Mouse (Mus musculus) midbrain, postnatal 0 days (tissue): ENCODE data around the gene Grip1. TPM values are rescaled to one million over a fixed set of nuclear protein-coding genes. Genes with fewer than 3 reads are reported as not detected.
A peak's percentile ranks its signal among the peaks of the same experiment; 100 is the strongest.

Experiments
- ATAC-seq: fragments of 200-750 bp; cut with Nextera tagmentation; 2 replicates; pipeline ENCODE4 v1.8.0; 2017; ENCODE audit warnings: moderate number of reproducible peaks, mild to moderate bottlenecking, moderate TSS enrichment, moderate library complexity; ENCODE audit not compliant: low FRiP score
- DNase-seq: peaks from one replicate; pipeline ENCODE4 v3.0.0-alpha.2; 2015; ENCODE audit warnings: low spot score
- H3K27ac ChIP-seq: fragments of 300-500 bp; sonication (generic); 2 replicates; pipeline ENCODE4 v1.5.1; 2014; ENCODE audit warnings: low read depth, mild to moderate bottlenecking, low read length, mixed read lengths
- H3K27me3 ChIP-seq: fragments of 300-500 bp; sonication (generic); 2 replicates; pipeline ENCODE4 v1.6.1; 2014; ENCODE audit warnings: low read length, control low read depth, mixed read lengths; ENCODE audit not compliant: insufficient read depth
- H3K36me3 ChIP-seq: fragments of 300-500 bp; sonication (generic); 2 replicates; pipeline ENCODE4 v1.6.1; 2014; ENCODE audit warnings: low read length, control low read depth, mixed read lengths; ENCODE audit not compliant: insufficient read depth
- H3K4me1 ChIP-seq: fragments of 300-500 bp; sonication (generic); 2 replicates; pipeline ENCODE4 v1.6.1; 2014; ENCODE audit warnings: mild to moderate bottlenecking, control low read depth, antibody characterized with exemption, low read length, mixed read lengths; ENCODE audit not compliant: insufficient read depth
- H3K4me2 ChIP-seq: fragments of 300-500 bp; sonication (generic); 2 replicates; pipeline ENCODE4 v1.6.1; 2014; ENCODE audit warnings: low read depth, mild to moderate bottlenecking, low read length, mixed read lengths; ENCODE audit not compliant: poor library complexity, severe bottlenecking
- H3K4me3 ChIP-seq: fragments of 300-500 bp; sonication (generic); 2 replicates; pipeline ENCODE4 v1.5.1; 2014; ENCODE audit warnings: low read depth, mild to moderate bottlenecking, low read length, moderate library complexity
- H3K9ac ChIP-seq: fragments of 300-500 bp; sonication (generic); replicated peaks from 2 replicates; pipeline ENCODE4 v1.6.1; 2014; ENCODE audit warnings: mild to moderate bottlenecking, low read length, moderate library complexity, mixed read lengths; ENCODE audit not compliant: poor library complexity, severe bottlenecking
- H3K9me3 ChIP-seq: fragments of 300-500 bp; sonication (generic); 2 replicates; pipeline ENCODE4 v1.6.1; 2016; ENCODE audit warnings: low read length, control low read depth
- CTCF ChIP-seq: IDR thresholded peaks from 2 replicates; pipeline ENCODE4 v1.5.1; 2016; ENCODE audit warnings: antibody characterized with exemption, mild to moderate bottlenecking
- WGBS: fragments of 180-500 bp; shearing (Covaris S2); extraction: QIAGEN DNeasy Blood & Tissue Kit; methylation state at CpG from one replicate; pipeline ENCODE4 v1.1.7; 2014; 5-methylcytosine and 5-hydroxymethylcytosine counted together
- polyA plus RNA-seq: library from polyadenylated mRNA; unstranded; fragments of >200 nt; fragmentation: Nextera tagmentation; extraction: Ambion mirVana; gene quantifications from 2 replicates; pipeline ENCODE4 v1.2.1, GENCODE M21; 2015
- total RNA-seq: library from RNA; depleted of rRNA; stranded (reverse); fragments of >200 nt; gene quantifications from 2 replicates; pipeline ENCODE4 v1.2.3, GENCODE M21; 2014

Grip1 gene
- total and polyA plus RNA-seq, 2 experiments from 2014 or later = 14.6 to 35.4 TPM

- no peak overlapping the region for H3K9ac ChIP-seq
- no peaks in the 10 kb centered on the region for H3K36me3 ChIP-seq
- DNase-seq (peak; percentile 37), ATAC-seq (no peak)
- no peak for TF ChIP-seq CTCF
- H3K4me2 ChIP-seq = no peak overlapping the region
- no peaks in the 10 kb centered on the region for H3K9me3 ChIP-seq
- no peak overlapping the region for H3K27ac ChIP-seq
- 53% methylated on average over 5 of the region's 5 CpGs for WGBS
- no peak overlapping the region for H3K4me3 ChIP-seq
- no peaks in the 10 kb centered on the region for H3K4me1 ChIP-seq
- H3K27me3 ChIP-seq = no peaks in the 10 kb centered on the region
Measured at GRCm38 (mm10) chr10:119644289-119644688, 190.7 kb downstream of the Grip1 start.

DNA sequence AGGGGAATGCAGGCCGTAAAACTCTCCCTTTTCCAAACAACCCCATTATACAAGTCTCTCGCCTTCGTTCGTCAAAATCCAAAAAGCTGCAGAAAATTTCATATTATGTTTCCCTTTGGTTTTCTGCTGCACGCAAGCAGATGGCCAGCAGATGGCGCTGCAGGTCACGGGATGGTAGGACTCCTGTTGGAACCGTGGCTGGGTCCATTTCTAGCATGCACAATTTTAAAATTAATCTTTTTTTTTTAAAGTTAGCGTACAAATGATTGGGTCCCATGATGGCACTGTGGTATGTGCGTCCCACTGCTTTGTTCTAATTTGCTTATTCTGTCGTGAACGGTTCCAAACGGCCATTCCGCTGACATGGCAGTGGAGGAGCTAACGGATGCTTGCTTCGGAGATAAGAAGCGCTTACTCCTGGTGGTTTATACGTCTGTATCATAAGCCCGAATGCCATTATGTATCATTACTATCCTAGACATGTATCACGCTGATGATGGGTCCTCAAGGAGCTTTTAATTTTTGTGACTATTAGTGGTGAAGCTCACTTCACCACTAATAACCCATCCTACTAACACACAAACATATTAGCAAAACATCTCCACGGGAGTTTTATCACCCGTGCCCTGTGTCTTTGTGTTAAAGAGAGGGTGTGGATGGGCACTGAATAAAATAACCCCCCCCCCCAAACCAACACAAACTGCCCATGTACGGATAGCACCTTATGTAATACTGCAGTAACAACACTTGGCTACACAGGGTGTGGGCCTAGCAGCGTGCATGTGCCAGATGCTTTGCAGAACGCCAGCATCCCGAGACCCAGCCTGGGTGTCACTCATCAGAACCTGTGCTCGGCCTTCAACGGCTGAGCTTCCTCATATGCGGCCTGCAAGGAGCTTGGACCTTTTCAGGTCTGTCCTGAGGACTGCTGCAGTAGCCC lies 193.1 kb downstream of the Grip1 start:
- TF ChIP-seq CTCF = peak; percentile 97
- 61% methylated on average over 29 of the region's 29 CpGs for WGBS
- no peaks in the 10 kb centered on the region for H3K9me3 ChIP-seq
- no peak overlapping the region for H3K27ac ChIP-seq
- peak; percentile 78 for DNase-seq
- H3K36me3 ChIP-seq = no peaks in the 10 kb centered on the region
- H3K4me3 ChIP-seq = no peak overlapping the region
- 0 out of 2 replicates have a peak overlapping the region, but pooled peaks have one; percentile 13 for H3K9ac ChIP-seq
- no peaks in the 10 kb centered on the region for H3K27me3 ChIP-seq
- ATAC-seq = no peak
- H3K4me2 ChIP-seq = no peak overlapping the region
- peaks cover 4% of the 10 kb centered on the region; the same call in 1 of the 2 replicates for H3K4me1 ChIP-seq

GRCm38 (mm10) chr10:119660677-119661353 lies 207.2 kb downstream of the Grip1 start:
- ATAC-seq = no peak
- H3K27ac ChIP-seq = no peak overlapping the region
- TF ChIP-seq CTCF = no peak
- no peak overlapping the region for H3K4me2 ChIP-seq
- no peaks in the 10 kb centered on the region for H3K4me1 ChIP-seq
- no peaks in the 10 kb centered on the region for H3K9me3 ChIP-seq
- 52% methylated on average over 7 of the region's 7 CpGs for WGBS
- DNase-seq = no peak
- no peaks in the 10 kb centered on the region for H3K27me3 ChIP-seq
- no peak overlapping the region for H3K9ac ChIP-seq
- H3K36me3 ChIP-seq = no peaks in the 10 kb centered on the region
- no peak overlapping the region for H3K4me3 ChIP-seq

GRCm38 (mm10) chr10:119663586-119663985 lies 210.0 kb downstream of the Grip1 start:
- Histone ChIP-seq H3K9me3 (no peaks in the 10 kb centered on the region), H3K27ac (no peak overlapping the region), H3K4me1 (no peaks in the 10 kb centered on the region), H3K4me3 (no peak overlapping the region), H3K27me3 (no peaks in the 10 kb centered on the region), H3K9ac (no peak overlapping the region), H3K4me2 (no peak overlapping the region), H3K36me3 (no peaks in the 10 kb centered on the region)
- DNase-seq (no peak), ATAC-seq (no peak)
- no peak for TF ChIP-seq CTCF
- 82% methylated on average over 9 of the region's 9 CpGs for WGBS

DNA sequence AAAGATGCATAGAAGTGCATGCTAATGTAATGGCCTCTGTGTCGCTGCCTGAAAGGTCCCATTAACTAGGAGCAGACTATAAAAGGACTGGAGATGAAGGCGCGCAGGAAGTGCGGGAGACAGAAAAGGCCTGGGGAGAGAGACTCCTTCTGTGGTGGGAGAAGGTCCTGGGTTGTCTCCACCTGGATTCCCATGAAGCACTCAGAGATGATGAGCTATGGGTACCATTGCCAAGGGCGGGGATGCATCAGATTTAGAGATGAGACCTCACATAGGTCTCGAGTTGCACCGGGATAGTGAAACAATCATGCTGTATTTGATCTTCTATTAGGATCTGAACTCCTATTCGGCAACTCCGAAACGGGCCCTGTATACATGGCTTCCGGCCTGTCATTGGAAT lies 212.8 kb downstream of the Grip1 start:
- TF ChIP-seq CTCF = no peak
- no peaks in the 10 kb centered on the region for H3K36me3 ChIP-seq
- no peak overlapping the region for H3K4me2 ChIP-seq
- H3K4me3 ChIP-seq = no peak overlapping the region
- no peak overlapping the region for H3K9ac ChIP-seq
- no peaks in the 10 kb centered on the region for H3K9me3 ChIP-seq
- no peak for DNase-seq
- no peaks in the 10 kb centered on the region for H3K4me1 ChIP-seq
- WGBS = 90% methylated on average over 11 of the region's 11 CpGs
- ATAC-seq = no peak
- no peaks in the 10 kb centered on the region for H3K27me3 ChIP-seq
- H3K27ac ChIP-seq = no peak overlapping the region

DNA sequence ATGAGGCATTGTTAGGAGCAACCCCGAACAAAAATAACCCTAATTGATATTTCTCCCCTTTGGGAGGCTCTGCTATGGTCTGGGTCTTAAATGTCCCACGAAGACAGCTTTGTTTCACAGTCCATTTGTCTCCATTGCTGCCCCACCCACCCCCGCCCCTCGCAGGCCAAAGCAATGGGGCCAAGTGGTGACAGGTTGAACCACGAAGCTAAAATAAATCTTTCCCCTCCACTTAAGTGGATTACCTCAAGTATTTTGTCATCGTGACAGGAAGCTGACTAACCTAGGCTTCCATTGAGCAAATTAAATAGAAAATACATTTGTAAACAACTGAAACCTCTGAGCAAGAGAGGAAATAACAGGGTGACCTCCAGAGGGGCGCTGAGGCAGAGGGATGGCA lies 216.8 kb downstream of the Grip1 start:
- no peak for ATAC-seq
- no peaks in the 10 kb centered on the region for H3K36me3 ChIP-seq
- no peaks in the 10 kb centered on the region for H3K9me3 ChIP-seq
- 61% methylated on average over 7 of the region's 7 CpGs for WGBS
- no peaks in the 10 kb centered on the region for H3K27me3 ChIP-seq
- no peak overlapping the region for H3K9ac ChIP-seq
- H3K4me2 ChIP-seq = no peak overlapping the region
- H3K4me3 ChIP-seq = no peak overlapping the region
- no peak for TF ChIP-seq CTCF
- no peaks in the 10 kb centered on the region for H3K4me1 ChIP-seq
- no peak for DNase-seq
- no peak overlapping the region for H3K27ac ChIP-seq
